Comparison of ENCODE assay signal across 9 mouse cellular contexts in genomic region chr2:31537054-31537453, GRCm38 (mm10). TPM values are rescaled to one million over a fixed set of nuclear protein-coding genes. Genes with fewer than 3 reads are reported as not detected.
DNase-seq lines count a peak whose midpoint lies in the region; ATAC-seq and TF ChIP-seq lines count a peak whose summit lies in the region.
"Had no signal": no experiment of that assay in that cellular context is flagged by ENCODE, and none has a peak within 500 bp of the region (broad histone marks: within the 10 kb centered on the region; RNA-seq: fewer than 3 reads in every experiment).

No protein-coding gene starts in this region.

- H3K9me3 ChIP-seq in stomach, embryonic 14.5 days (ENCODE audit: control insufficient read depth, low read depth, low read length) = no peaks in the 10 kb centered on the region

- H3K27ac ChIP-seq in kidney, adult 2 months (ENCODE audit: insufficient read depth, low read depth, low read length) = no peak overlapping the region
- no peak overlapping the region for H3K27ac ChIP-seq in stomach, embryonic 14.5 days (ENCODE audit: low read length)
- H3K27ac ChIP-seq: limb, embryonic 12.5 days had no signal

- no peak for TF ChIP-seq POLR2A in kidney, adult 2 months (IDR thresholded peaks at IDR 0.05; ENCODE audit: low read depth, low read length)

- DNase-seq in kidney, postnatal 10 days = peak; percentile 66
- DNase-seq in kidney, adult 2 months = no peak
- DNase-seq in gastrocnemius, adult 18-20 months (ENCODE audit: low spot score) = peak; percentile 68
- peak; percentile 67 for DNase-seq in heart, postnatal 4 days
- no peak for DNase-seq in cerebellum, adult 9-11 months
- DNase-seq in adrenal gland, adult 8-10 months = no peak
- no peak for DNase-seq in thymus, postnatal 4 days

- H3K4me2 ChIP-seq in stomach, embryonic 14.5 days (replicated peaks; ENCODE audit: low read depth, low read length) = no peak overlapping the region
- H3K4me2 ChIP-seq: limb, embryonic 12.5 days had no signal

- ATAC-seq in stomach, embryonic 14.5 days (ENCODE audit: insufficient number of reproducible peaks, insufficient read depth, low FRiP score, low read depth) = 0 out of 2 replicates have a peak, but pooled peaks have one; percentile 61

- H3K4me3 ChIP-seq in kidney, adult 2 months (ENCODE audit: insufficient read depth, low read depth, low read length) = no peak overlapping the region
- H3K4me3 ChIP-seq in stomach, embryonic 14.5 days (ENCODE audit: low read depth, low read length) = no peak overlapping the region
- H3K4me3 ChIP-seq: limb, embryonic 12.5 days had no signal

- H3K27me3 ChIP-seq in kidney, adult 2 months (replicated peaks; ENCODE audit: control insufficient read depth, insufficient read depth, low read length) = no peaks in the 10 kb centered on the region
- H3K27me3 ChIP-seq in stomach, embryonic 14.5 days (ENCODE audit: control insufficient read depth, insufficient read depth, low read length) = no peaks in the 10 kb centered on the region

- no peaks in the 10 kb centered on the region for H3K4me1 ChIP-seq in kidney, adult 2 months (ENCODE audit: control insufficient read depth, insufficient read depth, low read length)
- no peaks in the 10 kb centered on the region for H3K4me1 ChIP-seq in stomach, embryonic 14.5 days (ENCODE audit: control insufficient read depth, insufficient read depth, low read length)
- H3K4me1 ChIP-seq: limb, embryonic 12.5 days had no signal

- H3K9ac ChIP-seq in stomach, embryonic 14.5 days (replicated peaks; ENCODE audit: low read depth, low read length) = no peak overlapping the region
- H3K9ac ChIP-seq: limb, embryonic 12.5 days had no signal

- WGBS in kidney, adult 2 months = 68% methylated on average over 5 of the region's 5 CpGs
- WGBS in stomach, embryonic 14.5 days = 46% methylated on average over 5 of the region's 5 CpGs

- no peak for TF ChIP-seq CTCF in kidney, adult 2 months (conservative IDR thresholded peaks at IDR 0.05; ENCODE audit: insufficient read depth, insufficient read length, low read depth, low read length)

- H3K36me3 ChIP-seq in kidney, adult 2 months (ENCODE audit: control insufficient read depth, insufficient read depth, low read length) = no peaks in the 10 kb centered on the region
- no peaks in the 10 kb centered on the region for H3K36me3 ChIP-seq in stomach, embryonic 14.5 days (ENCODE audit: control insufficient read depth, insufficient read depth, low read length)
- H3K36me3 ChIP-seq: limb, embryonic 12.5 days had no signal

RNA-seq across cellular contexts. Expression of gene Fubp3, which starts 35.4 kb away (rescaled TPM):
- 23.6 and 34.7 TPM in 2 replicates for polyA plus RNA-seq in kidney, adult 2 months (2012; rRNA removed)
- total RNA-seq in gastrocnemius, adult 18-20 months (2021) = 1 to 10 TPM; 7.6 to 9.5 TPM
- 10 to 100 TPM; 38.0 to 41.5 TPM for total RNA-seq in heart, postnatal 4 days (2021)
- 87.2 and 89.7 TPM in 2 replicates for polyA plus RNA-seq in stomach, embryonic 14.5 days (2014; fragmentation: Nextera tagmentation; extraction: Ambion mirVana)
- 10 to 100 TPM; 44.9 to 87.5 (median 62.4) TPM for total RNA-seq in adrenal gland, adult 8-10 months (2022)

Comparison
In these comparisons a context has a peak if more than half of its experiments do, and no peak if none do; other contexts are left out.
1. DNase-seq: peak in kidney, postnatal 10 days (single experiment), gastrocnemius, adult 18-20 months (single experiment) and heart, postnatal 4 days (single experiment); none in kidney, adult 2 months (single experiment), cerebellum, adult 9-11 months (single experiment), adrenal gland, adult 8-10 months (single experiment) and thymus, postnatal 4 days (single experiment).